Comparison of ENCODE assay signal across 8 mouse cellular contexts in genomic region chr2:181187121-181188000, GRCm38 (mm10). TPM values are rescaled to one million over a fixed set of nuclear protein-coding genes. Genes with fewer than 3 reads are reported as not detected.
DNase-seq lines count a peak whose midpoint lies in the region; ATAC-seq lines count a peak whose summit lies in the region.

Ppdpf (plus strand) TSS chr2:181187247.

- H3K27me3 ChIP-seq in heart, embryonic 14.5 days (ENCODE audit: control insufficient read depth, insufficient read depth, low read length) = no peaks in the 10 kb centered on the region
- no peaks in the 10 kb centered on the region for H3K27me3 ChIP-seq in liver, embryonic 13.5 days
- no peaks in the 10 kb centered on the region for H3K27me3 ChIP-seq in stomach, embryonic 16.5 days (ENCODE audit: control insufficient read depth, insufficient read depth, low read length)

- H3K36me3 ChIP-seq in heart, embryonic 14.5 days (ENCODE audit: control insufficient read depth, insufficient read depth, low read length) = peaks cover 13% of the 10 kb centered on the region
- no peaks in the 10 kb centered on the region for H3K36me3 ChIP-seq in liver, embryonic 13.5 days
- H3K36me3 ChIP-seq in stomach, embryonic 16.5 days (ENCODE audit: control insufficient read depth, insufficient read depth, low read length) = no peaks in the 10 kb centered on the region

- H3K4me3 ChIP-seq in heart, embryonic 14.5 days (ENCODE audit: control insufficient read depth in 1 of 2, insufficient read depth in 1 of 2, low read depth in 1 of 2, low read length in 2 of 2) = peak within 1 kb of the TSS; percentile 68 to 74
- peak within 1 kb of the TSS; percentile 82 for H3K4me3 ChIP-seq in liver, embryonic 13.5 days (replicated peaks)
- peak within 1 kb of the TSS; percentile 72 for H3K4me3 ChIP-seq in stomach, embryonic 16.5 days (replicated peaks; ENCODE audit: low read length)

- no peaks in the 10 kb centered on the region for H3K9me3 ChIP-seq in heart, embryonic 14.5 days (ENCODE audit: control insufficient read depth, low read length)
- H3K9me3 ChIP-seq in liver, embryonic 13.5 days (replicated peaks) = no peaks in the 10 kb centered on the region
- H3K9me3 ChIP-seq in stomach, embryonic 16.5 days (replicated peaks; ENCODE audit: control insufficient read depth, low read length) = no peaks in the 10 kb centered on the region

- peaks cover 5% of the 10 kb centered on the region in 2 experiments; a peak in 3 of 4 replicates for H3K4me1 ChIP-seq in heart, embryonic 14.5 days (ENCODE audit: control insufficient read depth in 2 of 2, insufficient read depth in 2 of 2, low read length in 2 of 2)
- peaks cover 28% of the 10 kb centered on the region for H3K4me1 ChIP-seq in liver, embryonic 13.5 days (replicated peaks)
- peaks cover 4% of the 10 kb centered on the region; the same call in 1 of the 2 replicates for H3K4me1 ChIP-seq in stomach, embryonic 16.5 days (ENCODE audit: control insufficient read depth, insufficient read depth, low read length)

- H3K9ac ChIP-seq in heart, embryonic 14.5 days (ENCODE audit: low read length) = peak within 1 kb of the TSS; percentile 89
- H3K9ac ChIP-seq in liver, embryonic 13.5 days = peak within 1 kb of the TSS; percentile 88
- peak within 1 kb of the TSS; percentile 92 for H3K9ac ChIP-seq in stomach, embryonic 16.5 days (ENCODE audit: low read length)

- H3K4me2 ChIP-seq in heart, embryonic 14.5 days (ENCODE audit: low read length) = peak within 1 kb of the TSS; percentile 82
- H3K4me2 ChIP-seq in liver, embryonic 13.5 days = peak within 1 kb of the TSS; percentile 98
- H3K4me2 ChIP-seq in stomach, embryonic 16.5 days (ENCODE audit: low read depth, low read length) = peak within 1 kb of the TSS; percentile 92

- peak within 1 kb of the TSS; percentile 86 to 93 for H3K27ac ChIP-seq in heart, embryonic 14.5 days (replicated peaks in 1 of 2; ENCODE audit: control insufficient read depth in 1 of 2, insufficient read depth in 1 of 2, low read depth in 2 of 2, low read length in 2 of 2)
- H3K27ac ChIP-seq in liver, embryonic 13.5 days = peak within 1 kb of the TSS; percentile 86
- peak within 1 kb of the TSS; percentile 96 for H3K27ac ChIP-seq in stomach, embryonic 16.5 days (ENCODE audit: low read length)

- ATAC-seq in CD4-positive, CD25-positive, alpha-beta regulatory T cell, adult 4 months = peak; percentile 92
- peak; percentile 90 for ATAC-seq in heart, embryonic 14.5 days (ENCODE audit: insufficient number of reproducible peaks, insufficient read depth, low FRiP score, low read depth)
- ATAC-seq in liver, embryonic 13.5 days (ENCODE audit: low read depth) = peak; percentile 98
- ATAC-seq in stomach, embryonic 16.5 days (ENCODE audit: insufficient read depth, low FRiP score) = peak; percentile 96

- WGBS in heart, embryonic 14.5 days = under 1% methylated on average over 64 of the region's 64 CpGs
- under 1% methylated on average over 64 of the region's 64 CpGs for WGBS in liver, embryonic 13.5 days (ENCODE audit: insufficient replicate concordance)
- under 1% methylated on average over 64 of the region's 64 CpGs for WGBS in stomach, embryonic 16.5 days

- DNase-seq in c-Kit-negative CD71-positive TER-119-positive erythroid progenitor cells, embryonic 14.5 days (ENCODE audit: low read depth, low spot score) = peak; percentile 92
- peak; percentile 84 for DNase-seq in fibroblast of lung, adult 2 months (ENCODE audit: low read depth)
- DNase-seq in kidney, postnatal 14 days = peak; percentile 96
- peak; percentile 97 for DNase-seq in liver, embryonic 13.5 days
- DNase-seq in neural tube, embryonic 10.5 days (ENCODE audit: extremely low spot score, low spot score) = peak; percentile 91

RNA-seq across cellular contexts. Expression of gene Ppdpf, which starts in this region (rescaled TPM):
- 100 to 1,000 TPM; 138 to 145 TPM for polyA plus RNA-seq in CD4-positive, CD25-positive, alpha-beta regulatory T cell, adult 4 months (2017; shearing (Covaris generic))
- 181 and 193 TPM in 2 replicates for polyA plus RNA-seq in heart, embryonic 14.5 days (2014; fragmentation: Nextera tagmentation; extraction: Ambion mirVana)
- polyA plus RNA-seq in liver, embryonic 13.5 days (2015; fragmentation: Nextera tagmentation; extraction: Ambion mirVana) = 92.8 and 101 TPM in 2 replicates
- 220 and 249 TPM in 2 replicates for polyA plus RNA-seq in stomach, embryonic 16.5 days (2015; fragmentation: Nextera tagmentation; extraction: Ambion mirVana)

Comparison
In these comparisons a context has a peak if more than half of its experiments do, and no peak if none do; other contexts are left out.
1. Peak in every context shown above with its lines: DNase-seq, ATAC-seq, H3K4me3 ChIP-seq and H3K27ac ChIP-seq.